Mouse (Mus musculus) G1E (cell line): ENCODE results near the gene Mfrp. TPM values are rescaled to one million over a fixed set of nuclear protein-coding genes. Genes with fewer than 3 reads are reported as not detected.

Experiments used
- ATAC-seq: 2 replicates; pipeline ENCODE4 v1.8.0; 2016; ENCODE audit warnings: mild to moderate bottlenecking; ENCODE audit not compliant: insufficient number of reproducible peaks, poor library complexity, low FRiP score, severe bottlenecking; ENCODE audit errors: extremely low read depth
- DNase-seq: peaks from one replicate; pipeline ENCODE4 v3.0.0; 2012; ENCODE audit warnings: low spot score
- H3K27me3 ChIP-seq: 2 replicates; pipeline ENCODE4 v1.6.1; 2012; ENCODE audit warnings: mild to moderate bottlenecking, low read length, inconsistent platforms; ENCODE audit not compliant: insufficient read depth
- H3K36me3 ChIP-seq: replicated peaks from 2 replicates; pipeline ENCODE3; 2012; ENCODE audit warnings: mild to moderate bottlenecking, inconsistent platforms
- H3K4me1 ChIP-seq: 2 replicates; pipeline ENCODE4 v1.6.1; 2012; ENCODE audit warnings: low read depth, low read length, inconsistent platforms, mixed read lengths; ENCODE audit not compliant: insufficient read depth
- H3K4me3 ChIP-seq: 2 replicates; pipeline ENCODE4 v1.5.1; 2012; ENCODE audit warnings: low read depth, mild to moderate bottlenecking, inconsistent platforms, low read length, moderate library complexity, mixed read lengths
- H3K9me3 ChIP-seq: replicated peaks from 2 replicates; pipeline ENCODE4 v1.6.1; 2012; ENCODE audit warnings: inconsistent platforms
- CTCF ChIP-seq: IDR thresholded peaks from 2 replicates; pipeline ENCODE4 v1.5.1; 2012; ENCODE audit warnings: low read depth, low read length, inconsistent platforms, mixed read lengths
- GATA1 ChIP-seq: IDR thresholded peaks from 2 replicates; pipeline ENCODE4 v1.6.1; 2012; ENCODE audit warnings: borderline replicate concordance, low read length, inconsistent platforms, mixed read lengths
- GATA2 ChIP-seq: IDR thresholded peaks from 2 replicates; pipeline ENCODE4 v1.6.1; 2012; ENCODE audit warnings: low read depth, low read length, inconsistent platforms, borderline replicate concordance
- POLR2AphosphoS5 ChIP-seq: IDR thresholded peaks from 2 replicates; pipeline ENCODE4 v1.6.1; 2012; ENCODE audit warnings: low read depth, low read length, inconsistent platforms; ENCODE audit not compliant: insufficient replicate concordance
- TAL1 ChIP-seq: conservative IDR thresholded peaks from 2 replicates; pipeline ENCODE4 v1.6.1; 2012; ENCODE audit warnings: low read depth, low read length, inconsistent platforms, mixed read lengths
- polyA plus RNA-seq: library from polyadenylated mRNA; stranded (reverse); fragments of >175 nt; gene quantifications from 2 replicates; pipeline ENCODE4 v1.2.3, GENCODE M21; 2012
- total RNA-seq, 2 experiments: library from RNA; stranded (forward) in 1 of 2; stranded (reverse) in 1 of 2; fragments of 200-1000 nt in 1 of 2; fragments of >200 nt in 1 of 2; fragmentation: Nextera tagmentation in 1 of 2; gene quantifications; 2 replicates each; pipeline ENCODE4 v1.2.3; 2014 to 2017

The Mfrp gene
- total and polyA plus RNA-seq, 3 experiments = not detected

- Histone ChIP-seq H3K9me3 (no peaks in the 10 kb centered on the region), H3K4me1 (peaks cover 27% of the 10 kb centered on the region), H3K27me3 (peaks cover 20% of the 10 kb centered on the region), H3K36me3 (peaks cover 3% of the 10 kb centered on the region), H3K4me3 (no peak overlapping the region)
- TF ChIP-seq TAL1 = no peak
- TF ChIP-seq GATA2 = no peak
- TF ChIP-seq CTCF = no peak
- no peak for TF ChIP-seq POLR2AphosphoS5
- no peak for ATAC-seq
- no peak for DNase-seq
Observed at GRCm38 (mm10) chr9:44072599-44072915, 29.0 kb upstream of the Mfrp start.

GRCm38 (mm10) chr9:44073115-44073514, 28.4 kb upstream of the Mfrp start:
- DNase-seq (no peak), ATAC-seq (no peak)
- no peaks in the 10 kb centered on the region for H3K9me3 ChIP-seq
- TF ChIP-seq CTCF (no peak), TAL1 (no peak), POLR2AphosphoS5 (no peak), GATA2 (no peak), GATA1 (no peak)
- peaks cover 3% of the 10 kb centered on the region for H3K36me3 ChIP-seq
- peaks cover 20% of the 10 kb centered on the region for H3K27me3 ChIP-seq
- H3K4me3 ChIP-seq = no peak overlapping the region
- peaks cover 22% of the 10 kb centered on the region for H3K4me1 ChIP-seq

GRCm38 (mm10) chr9:44074395-44075275, 26.9 kb upstream of the Mfrp start:
- Histone ChIP-seq H3K9me3 (no peaks in the 10 kb centered on the region), H3K27me3 (peaks cover 24% of the 10 kb centered on the region), H3K36me3 (peaks cover 8% of the 10 kb centered on the region), H3K4me3 (no peak overlapping the region), H3K4me1 (peaks cover 29% of the 10 kb centered on the region)
- ATAC-seq (no peak), DNase-seq (no peak)
- no peak for TF ChIP-seq TAL1
- TF ChIP-seq GATA1 = no peak
- peak; percentile 17 for TF ChIP-seq CTCF
- no peak for TF ChIP-seq POLR2AphosphoS5

- Histone ChIP-seq H3K4me3 (no peak overlapping the region), H3K27me3 (peaks cover 20% of the 10 kb centered on the region), H3K9me3 (no peaks in the 10 kb centered on the region), H3K36me3 (peaks cover 8% of the 10 kb centered on the region), H3K4me1 (peaks cover 30% of the 10 kb centered on the region)
- TF ChIP-seq GATA1 (no peak), GATA2 (no peak), TAL1 (no peak), POLR2AphosphoS5 (no peak), CTCF (no peak)
- ATAC-seq (no peak), DNase-seq (no peak)
Observed at GRCm38 (mm10) chr9:44075276-44075995, 26.1 kb upstream of the Mfrp start.

- TF ChIP-seq GATA2 (no peak), TAL1 (no peak), CTCF (no peak), POLR2AphosphoS5 (no peak), GATA1 (no peak)
- DNase-seq (no peak), ATAC-seq (no peak)
Observed at GRCm38 (mm10) chr9:44075996-44076763, 25.3 kb upstream of the Mfrp start.

GRCm38 (mm10) chr9:44076764-44077120, 24.8 kb upstream of the Mfrp start:
- H3K4me3 ChIP-seq = no peak overlapping the region
- DNase-seq (peak; percentile 74), ATAC-seq (peak; percentile 55; the same call in 1 of the 2 replicates)
- H3K27me3 ChIP-seq = peaks cover 16% of the 10 kb centered on the region
- peaks cover 26% of the 10 kb centered on the region for H3K4me1 ChIP-seq
- H3K36me3 ChIP-seq = peaks cover 8% of the 10 kb centered on the region
- TF ChIP-seq CTCF (peak; percentile 50; the same call in 1 of the 2 replicates), GATA2 (no peak)
- no peaks in the 10 kb centered on the region for H3K9me3 ChIP-seq

More at GRCm38 (mm10) chr9:44075996-44076763, 25.3 kb upstream of the Mfrp start:
- H3K9me3 ChIP-seq = no peaks in the 10 kb centered on the region
- peaks cover 8% of the 10 kb centered on the region for H3K36me3 ChIP-seq
- no peak overlapping the region for H3K4me3 ChIP-seq
- H3K4me1 ChIP-seq = peaks cover 28% of the 10 kb centered on the region
- peaks cover 18% of the 10 kb centered on the region for H3K27me3 ChIP-seq
